Mouse (Mus musculus) spleen, embryonic (tissue): ENCODE measurements around the gene Slc35b4.

ENCODE experiments used
- CTCF ChIA-PET: fragments of 350-600 bp; sonication (Branson Sonifier 250); formaldehyde crosslinking; loops from one replicate; lab custom pipeline; 2022; lab: Charles Lee

The Slc35b4 gene

DNA sequence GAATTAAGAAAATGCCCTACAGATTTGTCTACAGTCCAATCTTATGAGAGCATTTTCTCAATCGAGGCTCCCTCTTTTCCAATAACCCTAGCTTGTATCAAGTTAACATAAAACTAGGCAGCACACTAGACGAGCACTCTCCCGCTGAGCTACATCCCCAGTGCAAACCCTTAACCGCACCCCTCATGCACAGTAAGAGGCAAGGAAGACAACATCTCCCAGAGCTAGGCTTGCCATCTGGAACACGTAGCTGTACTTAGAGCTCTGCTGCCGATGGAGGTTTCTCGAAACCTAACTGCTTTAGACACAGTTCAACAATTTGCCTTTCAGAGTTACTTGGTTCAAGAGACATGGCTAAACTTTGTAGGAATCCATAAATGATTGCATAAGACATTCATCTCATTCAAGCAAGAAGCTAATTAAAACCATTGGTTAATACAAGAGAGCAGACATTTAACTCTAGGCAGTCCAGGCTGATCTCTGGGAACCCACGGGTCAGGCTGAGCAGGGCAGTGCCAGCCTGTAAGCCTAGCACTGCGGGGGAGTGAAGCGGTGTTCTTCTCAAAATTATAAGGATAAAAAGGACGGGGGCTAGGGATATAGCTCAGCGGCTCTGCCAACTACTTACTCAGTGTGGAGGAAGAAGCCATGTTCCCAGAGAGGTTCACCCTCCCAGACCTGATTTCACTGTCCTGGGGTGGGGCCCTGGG lies 5.0 kb downstream of the Slc35b4 start:
- CTCF ChIA-PET, result no interaction called here

DNA sequence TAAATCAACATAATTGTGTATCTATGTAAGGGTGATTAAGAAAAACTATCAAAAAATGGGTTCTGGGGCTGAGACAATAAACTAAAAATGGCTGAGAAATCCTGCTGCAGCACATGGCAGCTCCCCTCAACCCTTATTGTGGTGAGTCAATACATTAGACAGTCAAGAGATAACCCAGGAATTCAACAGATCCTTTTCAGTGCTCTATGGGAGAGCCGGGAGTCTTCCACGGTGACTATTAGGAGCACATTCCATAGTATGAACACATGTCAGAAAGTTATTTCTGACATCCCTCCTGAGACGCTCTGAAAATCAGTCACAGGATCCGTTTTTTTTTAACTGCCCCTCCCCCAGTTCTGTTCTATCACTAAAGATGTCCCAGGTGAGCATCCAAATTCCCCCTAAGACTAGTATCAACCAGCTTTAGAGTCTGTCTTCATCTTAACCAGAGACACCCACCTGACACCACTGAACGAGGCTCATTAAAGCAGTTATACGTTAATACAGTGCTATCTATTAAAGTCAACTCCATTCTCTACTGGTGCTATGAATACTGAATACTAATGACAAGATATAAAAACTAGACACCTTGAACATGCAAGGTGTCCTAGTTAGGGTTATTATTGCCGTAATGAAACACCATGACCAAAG lies 5.9 kb downstream of the Slc35b4 start:
- CTCF ChIA-PET, result no interaction called here

DNA sequence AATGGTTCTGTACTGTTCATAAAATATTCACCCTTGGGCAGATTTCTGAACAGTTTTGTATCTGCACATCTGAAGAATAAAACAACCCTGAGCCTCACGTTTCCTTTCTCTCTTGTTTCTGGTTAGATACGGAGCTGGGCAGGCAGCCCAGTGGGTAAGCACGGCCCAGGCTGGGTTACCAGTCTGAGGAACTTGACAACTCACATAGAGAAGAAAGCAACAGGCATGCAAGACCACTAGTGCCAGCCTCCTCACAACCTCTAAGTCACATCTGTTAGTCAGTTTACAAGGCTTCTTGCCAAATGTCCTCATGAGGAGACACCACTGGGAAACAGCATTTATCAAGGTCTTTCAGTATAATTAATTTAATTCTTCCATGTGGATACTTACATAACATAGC lies 8.1 kb downstream of the Slc35b4 start:
- CTCF ChIA-PET, result no interaction called here

DNA sequence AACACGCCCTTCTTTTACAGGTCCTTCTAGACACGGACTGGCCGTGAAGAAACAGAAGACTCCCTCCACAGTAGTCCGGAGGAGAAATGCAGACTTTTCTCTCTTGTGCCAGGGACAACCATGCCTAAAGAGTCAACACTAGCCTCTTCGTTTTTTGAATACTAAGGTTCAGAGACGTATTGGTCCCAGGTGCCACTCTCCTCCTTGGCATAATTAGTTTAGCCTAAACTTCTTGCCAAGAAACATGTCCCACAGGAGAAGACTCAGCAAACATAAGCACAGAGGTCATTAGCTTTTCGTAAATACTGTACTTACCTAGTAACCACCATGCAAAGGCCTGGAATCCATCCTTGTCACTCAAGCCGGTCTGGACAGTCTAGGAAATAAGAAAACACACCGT lies 13.9 kb downstream of the Slc35b4 start:
- CTCF ChIA-PET, result no interaction called here

DNA sequence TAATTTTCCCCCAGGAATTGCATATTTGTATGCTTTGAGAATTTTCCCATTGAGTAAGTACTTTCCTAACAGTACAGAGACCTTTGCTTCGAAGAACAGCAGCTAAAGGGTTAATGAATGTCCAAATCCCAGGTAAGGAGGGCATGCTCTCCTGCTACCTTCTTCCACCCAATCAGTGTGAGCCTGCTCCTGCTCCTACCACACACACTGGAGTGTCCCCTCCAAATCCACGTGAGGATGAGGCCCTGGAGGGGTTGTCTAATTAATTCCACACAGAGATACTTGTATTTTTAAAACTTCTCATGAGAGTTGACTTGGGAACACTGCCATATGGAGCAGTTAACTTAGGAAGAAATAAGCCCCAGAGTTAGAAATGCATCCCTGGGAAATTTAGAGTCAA lies 14.3 kb downstream of the Slc35b4 start:
- CTCF ChIA-PET, result no interaction called here

DNA sequence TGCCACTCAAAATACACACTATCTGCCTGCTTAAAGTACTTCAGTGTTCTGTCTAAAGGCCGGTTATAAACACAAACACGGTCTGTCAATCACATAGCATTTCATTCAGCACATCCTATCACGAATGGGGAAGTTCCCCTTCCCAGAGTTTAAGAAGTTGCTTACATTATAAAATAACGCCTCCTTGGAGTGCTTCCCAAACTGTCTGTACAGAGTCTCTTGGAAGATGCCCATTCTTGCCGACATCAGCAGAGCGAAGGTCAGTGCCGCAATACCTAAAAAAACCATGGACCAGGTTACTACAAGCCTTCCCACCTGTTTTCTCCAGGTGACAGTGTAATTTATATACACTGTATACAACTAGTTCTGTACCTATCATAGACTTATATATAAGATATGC lies 15.4 kb downstream of the Slc35b4 start:
- CTCF ChIA-PET, result no interaction called here

DNA sequence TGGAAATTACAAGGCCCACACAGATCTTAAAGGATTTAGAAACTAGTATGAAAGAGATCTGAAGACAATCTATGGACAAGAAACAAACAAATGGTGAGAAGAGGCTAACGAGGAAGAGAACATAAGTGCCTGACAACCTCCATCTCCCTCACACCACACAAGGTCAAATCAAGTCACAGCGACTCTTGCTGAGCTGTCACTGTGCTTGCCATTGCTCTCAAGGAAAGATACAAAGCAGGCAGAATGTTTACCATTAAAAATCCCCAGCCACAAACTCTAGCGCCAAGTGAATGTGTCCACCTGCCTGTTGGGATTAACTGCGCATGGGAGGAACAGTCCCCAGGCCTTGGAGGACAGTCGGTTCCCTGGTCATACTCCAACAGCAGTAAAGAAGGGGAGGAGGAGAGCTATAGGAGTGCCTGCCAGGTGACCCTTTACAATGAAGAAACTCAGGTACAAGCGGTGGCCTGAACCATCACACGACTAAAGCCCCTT lies 16.0 kb downstream of the Slc35b4 start:
- CTCF ChIA-PET, result no interaction called here

DNA sequence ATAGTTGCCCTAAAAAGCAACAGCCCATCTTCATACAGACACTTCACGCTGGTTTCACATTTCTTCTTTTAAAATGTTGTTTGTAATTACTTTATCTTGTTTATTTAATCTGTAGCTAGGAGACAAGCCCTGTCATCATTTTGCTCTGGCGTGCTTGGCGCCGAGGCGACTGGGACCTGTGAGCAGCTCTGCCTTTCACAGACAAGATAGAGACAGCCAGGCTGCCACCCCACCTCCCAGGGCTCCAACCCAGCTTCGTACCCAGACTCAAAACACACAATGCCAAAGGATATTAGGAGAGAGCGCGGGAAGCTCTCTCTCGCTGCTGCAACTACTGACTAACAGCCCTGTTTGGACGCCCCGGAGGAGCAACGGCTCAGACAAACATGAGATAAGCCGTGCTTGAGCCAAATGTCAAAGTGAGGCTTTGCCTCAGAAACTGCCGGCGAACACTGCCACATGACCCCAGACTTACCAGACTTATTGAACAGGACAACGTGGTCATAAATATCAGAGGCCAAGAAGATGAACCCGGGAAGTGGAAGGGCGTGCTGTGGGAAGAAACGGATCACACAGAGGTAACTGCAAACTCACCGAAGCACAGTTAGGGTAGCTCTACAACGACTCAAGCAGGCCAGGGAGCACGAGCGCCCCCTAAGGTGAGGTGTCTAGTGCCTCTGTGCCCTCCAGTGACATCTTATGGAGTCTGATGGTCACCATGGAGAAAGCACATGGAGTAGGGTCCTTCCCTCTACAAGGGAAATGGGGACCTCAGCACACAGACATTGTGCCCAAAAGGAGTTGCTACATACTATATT lies 16.7 kb downstream of the Slc35b4 start:
- CTCF ChIA-PET, result no interaction called here

DNA sequence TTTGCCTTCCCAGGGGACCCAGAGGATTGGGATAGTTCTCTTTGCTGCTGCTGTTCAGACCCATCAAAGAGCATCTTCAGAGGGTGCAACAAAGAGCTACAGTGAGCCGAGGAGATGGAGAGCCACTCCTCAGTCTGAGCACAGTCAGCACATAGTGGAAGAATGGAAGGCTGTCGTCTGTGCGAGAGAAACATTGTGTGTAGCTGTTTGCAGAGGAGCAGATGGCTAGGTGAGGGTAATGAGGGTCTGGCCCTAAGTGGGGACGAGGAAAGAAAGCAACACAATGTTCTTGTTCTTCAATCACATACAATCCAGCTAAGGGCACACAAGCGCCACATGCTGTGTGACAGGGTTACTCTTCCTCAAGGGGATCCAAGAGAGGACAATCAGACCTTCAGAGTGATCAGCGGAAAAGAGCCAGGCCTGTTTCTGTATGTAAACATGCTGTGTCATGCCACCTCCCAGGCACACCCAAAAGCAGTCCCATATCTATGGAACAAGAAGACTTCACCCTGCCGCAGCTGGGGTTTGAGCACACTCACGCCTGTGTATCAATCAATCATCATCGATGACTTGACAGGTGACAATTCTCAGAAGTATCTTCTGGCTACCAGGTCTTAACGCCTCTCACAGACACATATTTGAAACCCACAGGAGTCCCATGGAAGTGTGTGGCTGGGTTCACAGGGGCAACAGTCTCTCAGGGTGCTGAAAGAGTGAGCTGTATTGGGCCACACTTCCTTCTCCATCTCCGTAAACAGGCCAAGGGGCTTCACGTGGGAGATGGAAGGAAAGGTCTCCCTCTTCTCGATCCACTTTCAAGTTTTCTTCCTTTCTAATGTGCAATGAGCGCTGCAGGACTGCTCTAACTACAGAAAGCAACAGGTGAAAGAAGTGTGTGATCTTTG lies 19.8 kb downstream of the Slc35b4 start:
- CTCF ChIA-PET, result no interaction called here

DNA sequence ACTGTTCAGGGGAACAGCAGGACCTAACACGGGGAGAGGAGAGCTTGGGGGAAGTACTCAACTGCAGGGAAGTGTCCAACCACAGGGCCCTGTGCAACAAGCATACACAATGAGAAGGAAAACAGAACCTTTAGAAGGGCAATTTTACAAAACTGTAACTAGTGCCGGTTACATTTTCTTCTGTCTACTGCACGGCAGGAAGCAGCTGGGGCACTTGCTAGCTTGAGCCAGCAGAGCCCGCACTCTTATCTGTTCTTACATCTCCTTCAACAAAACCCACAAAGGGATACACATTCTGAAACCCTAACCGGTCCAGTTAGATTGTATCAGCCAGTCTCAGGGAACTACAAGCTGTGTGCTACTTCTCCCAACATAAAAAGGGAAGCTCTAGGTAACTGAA lies 20.9 kb downstream of the Slc35b4 start:
- CTCF ChIA-PET, result no interaction called here

DNA sequence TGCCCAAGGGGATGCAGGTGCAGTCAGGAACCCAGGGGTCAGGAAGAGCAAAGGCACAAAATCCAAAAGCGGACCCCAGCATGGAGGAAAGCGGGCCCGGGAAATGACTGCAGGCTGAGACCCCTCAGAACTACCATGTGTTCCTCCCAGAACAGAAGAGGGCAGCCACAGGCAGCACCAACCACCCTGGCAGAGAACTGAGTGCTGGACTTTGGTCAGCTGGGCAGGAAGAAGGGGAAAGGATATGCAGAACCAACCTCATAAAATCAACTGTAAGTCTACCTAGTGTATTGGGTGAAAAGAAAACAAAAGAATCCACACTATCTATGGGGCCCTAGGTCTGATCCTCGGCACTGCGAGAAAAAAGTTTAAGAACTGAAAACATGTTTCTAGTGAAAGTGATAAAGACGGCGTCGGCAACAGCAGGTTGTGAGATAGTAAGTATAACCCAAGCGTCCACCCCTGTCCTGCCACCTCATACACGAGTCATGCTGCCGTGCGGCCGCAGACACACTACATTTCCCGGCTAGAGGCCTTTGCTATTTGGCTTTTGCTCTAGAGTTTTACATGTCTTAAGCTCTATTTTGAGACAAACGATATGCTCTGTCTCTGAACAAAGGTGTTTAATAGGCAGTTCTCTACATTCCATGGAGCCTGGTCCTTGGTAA lies 21.6 kb downstream of the Slc35b4 start:
- CTCF ChIA-PET, result no interaction called here

DNA sequence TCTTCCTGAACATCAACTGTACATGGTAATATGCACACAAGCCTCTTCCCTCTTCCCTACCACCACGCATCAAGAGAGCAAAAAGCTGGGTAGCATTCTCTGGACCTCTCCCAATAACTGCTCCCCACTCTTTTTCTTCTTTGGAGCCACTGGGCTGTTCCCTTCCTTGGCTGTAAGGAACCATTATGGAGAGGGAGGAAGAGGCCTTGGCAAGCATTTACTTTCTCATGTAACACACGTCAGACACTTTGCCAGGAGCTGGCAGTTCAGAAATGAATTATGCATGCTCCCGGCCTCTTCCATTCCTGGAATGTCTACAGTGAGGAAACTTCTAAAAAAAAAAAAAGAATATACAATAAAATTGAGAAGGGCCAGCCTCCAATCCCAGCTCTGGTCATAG lies 22.7 kb downstream of the Slc35b4 start:
- CTCF ChIA-PET, result no interaction called here

DNA sequence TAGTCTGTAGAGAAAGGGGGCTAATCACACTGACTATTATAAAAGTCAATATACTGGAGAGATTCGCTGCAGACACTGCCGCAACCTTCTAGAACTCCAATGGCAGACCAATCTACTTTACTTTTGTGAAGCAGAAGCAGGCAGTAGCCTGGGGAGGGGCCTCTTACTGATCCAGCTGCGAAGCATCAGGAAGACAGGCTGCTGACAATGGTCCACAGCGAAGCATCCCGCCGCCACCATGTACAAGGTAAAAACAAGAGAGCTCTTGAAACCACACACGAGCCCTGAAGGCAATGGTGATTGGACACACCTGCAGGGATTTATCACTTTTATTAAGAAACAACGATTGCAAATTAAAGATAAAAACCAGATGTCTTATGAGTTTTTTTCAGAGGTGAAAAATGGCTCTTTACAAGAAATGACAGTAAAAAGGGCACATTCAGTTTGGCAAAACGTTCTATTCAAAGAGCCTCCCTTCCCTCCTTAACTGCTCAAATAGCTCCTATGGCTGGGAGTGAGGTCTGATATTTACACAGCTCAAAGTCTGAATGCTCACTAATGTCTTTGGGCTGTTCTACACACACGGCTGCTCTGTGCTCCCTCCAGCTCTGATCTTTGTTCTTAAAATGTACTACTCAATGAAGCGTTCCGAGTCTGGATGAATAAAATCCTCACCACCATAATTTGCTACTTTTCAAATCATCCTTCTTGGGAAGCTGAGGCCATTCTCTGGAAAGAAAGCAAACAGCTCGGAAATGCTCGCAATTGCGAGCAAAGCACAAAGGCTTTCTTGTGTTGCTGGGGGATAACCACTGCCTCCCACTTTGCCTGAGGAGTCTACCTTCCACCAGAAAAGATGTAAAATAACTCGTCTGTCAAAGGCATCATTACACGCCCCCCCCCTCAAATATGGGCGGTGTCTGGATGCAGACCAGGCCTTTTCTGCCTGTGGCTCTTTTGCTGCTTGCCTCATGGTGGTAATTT lies 23.6 kb downstream of the Slc35b4 start:
- CTCF ChIA-PET, result no interaction called here

DNA sequence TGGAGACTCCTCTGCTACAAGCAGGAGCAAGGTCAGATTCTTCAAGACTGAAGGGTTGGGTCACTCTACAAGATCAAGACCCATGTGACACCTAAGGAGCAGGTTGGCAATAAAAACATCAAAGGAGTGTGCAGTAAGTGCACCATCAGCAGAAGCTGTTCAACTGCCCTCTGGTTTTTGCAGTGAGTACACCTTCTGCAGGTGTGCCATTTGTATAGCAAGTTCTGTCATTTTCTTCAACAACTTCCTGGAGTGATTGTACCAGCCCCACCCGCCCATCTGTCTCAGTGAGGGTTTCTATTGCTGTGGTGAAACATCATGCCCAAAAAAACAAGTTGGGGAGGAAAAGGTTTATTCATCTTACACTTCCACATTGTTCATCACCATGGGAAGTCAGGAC lies 27.1 kb downstream of the Slc35b4 start:
- CTCF ChIA-PET, result no interaction called here

DNA sequence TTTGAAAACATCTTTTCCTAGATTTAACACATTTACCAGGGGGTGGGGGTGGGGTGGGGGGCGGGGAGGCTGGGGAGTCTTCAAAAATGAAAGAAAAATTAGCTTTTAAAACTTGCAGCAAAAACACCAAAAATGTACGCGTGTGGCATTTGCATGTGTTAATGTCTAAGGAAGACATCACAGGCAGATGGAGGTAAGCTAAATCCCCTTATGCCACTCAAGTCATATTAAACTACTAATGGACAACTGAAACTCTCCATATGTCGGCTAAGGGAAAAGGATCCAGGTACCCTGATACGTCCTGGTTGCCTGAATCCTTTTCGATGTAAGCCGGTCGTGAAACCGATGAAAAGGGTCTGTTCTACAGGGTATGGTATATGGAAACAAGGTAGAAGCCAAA lies 27.8 kb downstream of the Slc35b4 start:
- CTCF ChIA-PET, result no interaction called here

DNA sequence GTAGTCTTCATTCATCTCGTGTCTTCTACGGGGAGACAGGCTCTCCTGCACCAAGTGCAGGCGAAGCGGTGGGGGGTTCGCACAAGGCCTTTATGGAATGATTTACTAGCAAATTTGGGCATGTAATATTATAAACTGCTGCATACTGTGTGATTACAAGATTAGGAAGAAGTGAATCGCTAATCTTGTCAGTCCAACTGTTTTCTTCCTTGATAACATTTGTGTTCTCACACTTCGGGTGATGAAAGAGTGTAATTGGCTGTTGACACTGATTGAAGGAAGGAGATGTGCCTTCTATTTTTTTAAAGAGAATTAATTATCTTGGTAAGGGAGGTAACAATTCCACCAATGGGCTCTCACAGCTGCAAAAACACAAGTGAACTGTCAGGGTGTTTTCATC lies 28.3 kb downstream of the Slc35b4 start:
- CTCF ChIA-PET, result no interaction called here

DNA sequence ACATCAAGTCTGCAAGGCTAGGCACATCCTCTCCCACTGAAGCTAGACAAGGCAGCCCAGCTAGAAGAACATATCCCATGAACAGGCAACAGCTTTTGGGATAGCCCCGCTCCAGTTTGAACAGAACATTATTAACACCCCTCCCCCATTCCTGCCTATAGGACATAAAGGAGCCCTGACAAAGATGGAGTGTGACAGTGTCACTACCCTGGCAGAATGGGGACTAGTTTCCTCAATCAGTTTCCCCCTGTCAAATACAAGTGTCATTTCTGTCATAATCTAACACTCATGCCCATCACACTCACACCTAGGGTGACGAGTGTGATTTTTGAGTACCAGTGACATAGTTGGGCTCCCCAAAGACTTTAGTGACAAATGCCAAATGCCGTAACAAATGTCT lies 28.9 kb downstream of the Slc35b4 start:
- CTCF ChIA-PET, result interaction anchor here (0.6 kb wide), 1 partner anchor 222 kb away, joined by 3 read pairs; no protein-coding TSS in a partner anchor

DNA sequence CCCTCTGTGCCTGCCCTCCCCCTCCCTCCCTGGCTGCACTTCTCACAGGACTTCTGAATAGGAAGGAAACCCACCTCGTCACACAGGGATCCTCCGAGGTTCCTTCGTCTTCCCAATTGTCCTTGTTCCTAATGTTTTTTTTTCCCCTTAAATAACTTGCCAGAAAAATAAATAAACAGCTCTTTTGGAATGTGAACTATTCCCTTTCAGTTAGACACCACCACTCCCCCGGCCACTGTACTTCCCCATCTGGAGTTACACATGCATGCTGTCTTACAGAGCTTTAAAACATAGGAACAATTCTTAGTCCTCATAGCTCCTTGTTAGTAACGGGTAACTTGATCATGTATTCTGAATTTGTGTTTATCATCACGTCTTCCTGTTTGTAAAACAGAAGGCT lies 30.9 kb downstream of the Slc35b4 start:
- CTCF ChIA-PET, result no interaction called here

DNA sequence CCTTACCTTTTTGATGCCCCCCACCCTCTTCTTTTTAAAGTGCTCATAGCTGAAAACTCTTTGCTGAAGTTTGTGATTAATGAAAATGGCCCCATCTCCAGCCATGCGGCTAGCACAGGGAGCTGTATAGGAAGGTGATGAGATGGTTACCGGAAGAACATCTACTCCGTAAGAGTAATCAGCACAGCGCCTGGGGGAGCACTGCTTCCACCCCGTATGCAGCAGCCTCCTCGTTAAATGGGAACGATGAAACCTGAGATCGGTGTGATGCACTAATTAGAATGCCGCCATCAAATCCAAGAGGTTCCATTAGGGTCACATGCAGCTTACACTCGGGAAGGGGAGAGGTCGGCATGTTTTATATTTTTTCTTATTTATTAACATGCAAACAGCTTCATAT lies 34.0 kb downstream of the Slc35b4 start:
- CTCF ChIA-PET, result no interaction called here

DNA sequence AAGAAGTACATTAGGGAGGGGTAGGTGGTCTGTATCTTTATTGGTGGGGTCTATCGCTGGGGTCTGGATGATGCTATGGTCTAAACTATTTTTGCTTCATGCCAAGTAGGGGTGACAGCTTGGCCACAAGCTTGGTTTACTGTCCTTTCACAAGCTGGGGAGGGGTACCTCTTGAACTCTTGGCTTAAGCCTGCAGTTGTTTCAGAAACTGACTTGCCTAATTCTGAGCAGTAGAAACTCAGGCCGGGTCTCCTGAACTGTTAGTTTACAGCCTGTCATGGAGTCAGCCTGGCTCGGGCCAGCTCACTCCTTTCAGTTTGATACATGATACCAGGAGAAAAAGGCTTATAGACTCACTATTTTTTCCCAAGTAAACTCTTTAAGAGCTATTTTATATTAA lies 38.5 kb downstream of the Slc35b4 start:
- CTCF ChIA-PET, result interaction anchor here (0.6 kb wide), 1 partner anchor 519 kb away, joined by 22 read pairs; no protein-coding TSS in a partner anchor
